Comparison of ENCODE assay signal across 8 mouse cellular contexts in genomic region chr14:34768373-34768772, GRCm38 (mm10). TPM values are rescaled to one million over a fixed set of nuclear protein-coding genes. Genes with fewer than 3 reads are reported as not detected.
DNase-seq lines count a peak whose midpoint lies in the region; ATAC-seq and TF ChIP-seq lines count a peak whose summit lies in the region.

No protein-coding gene starts in this region.

- peak overlapping the region; percentile 34; the same call in 1 of the 2 replicates for H3K9ac ChIP-seq in CH12.LX (ENCODE audit: insufficient read depth, low read depth)
- no peak overlapping the region for H3K9ac ChIP-seq in forebrain, embryonic 11.5 days (ENCODE audit: low read length)
- H3K9ac ChIP-seq in heart, embryonic 16.5 days (ENCODE audit: low read length), result peak overlapping the region; percentile 49
- H3K9ac ChIP-seq in liver, embryonic 15.5 days, result peak overlapping the region; percentile 39; the same call in 1 of the 2 replicates
- H3K9ac ChIP-seq in stomach, postnatal 0 days (ENCODE audit: low read length), result no peak overlapping the region

- WGBS in forebrain, embryonic 11.5 days, result under 1% methylated on average over 10 of the region's 10 CpGs
- 1% methylated on average over 10 of the region's 10 CpGs for WGBS in heart, embryonic 16.5 days
- WGBS in liver, embryonic 15.5 days (ENCODE audit: insufficient replicate concordance), result under 1% methylated on average over 10 of the region's 10 CpGs
- WGBS in stomach, postnatal 0 days, result 2% methylated on average over 10 of the region's 10 CpGs

- DNase-seq in CH12.LX (ENCODE audit: extremely low read depth), result peak; percentile 89
- peak; percentile 19 for DNase-seq in c-Kit-negative CD71-positive TER-119-positive erythroid progenitor cells, embryonic 14.5 days (ENCODE audit: low read depth, low spot score)
- DNase-seq in forebrain, embryonic 11.5 days (ENCODE audit: low spot score), result peak; percentile 81
- peak; percentile 84 for DNase-seq in kidney, postnatal 14 days
- DNase-seq in neural tube, embryonic 10.5 days (ENCODE audit: extremely low spot score, low spot score), result peak; percentile 65
- DNase-seq in stomach, postnatal 0 days (ENCODE audit: low spot score), result peak; percentile 80

- H3K4me1 ChIP-seq in CH12.LX (ENCODE audit: control insufficient read depth in 1 of 2, insufficient read depth in 2 of 2), result peaks cover 3 to 6% of the 10 kb centered on the region in 2 experiments
- H3K4me1 ChIP-seq in forebrain, embryonic 11.5 days (replicated peaks; ENCODE audit: control insufficient read depth, insufficient read depth, low read length), result peaks cover 2% of the 10 kb centered on the region; the same call in 1 of the 2 replicates
- peaks cover 6% of the 10 kb centered on the region for H3K4me1 ChIP-seq in heart, embryonic 16.5 days (ENCODE audit: control insufficient read depth, insufficient read depth, low read length)
- H3K4me1 ChIP-seq in liver, embryonic 15.5 days (replicated peaks), result peaks cover 34% of the 10 kb centered on the region
- peaks cover 5% of the 10 kb centered on the region for H3K4me1 ChIP-seq in stomach, postnatal 0 days (replicated peaks; ENCODE audit: control insufficient read depth, insufficient read depth)

- TF ChIP-seq EP300 in CH12.LX (IDR thresholded peaks at IDR 0.05; ENCODE audit: low read length), result no peak
- no peak for TF ChIP-seq EP300 in stomach, postnatal 0 days (optimal IDR thresholded peaks at IDR 0.05)

- ATAC-seq in forebrain, embryonic 11.5 days (replicated peaks; ENCODE audit: low FRiP score), result peak; percentile 79
- ATAC-seq in heart, embryonic 16.5 days (replicated peaks; ENCODE audit: extremely low read depth, insufficient read depth, low FRiP score), result peak; percentile 63
- ATAC-seq in liver, embryonic 15.5 days (ENCODE audit: insufficient read depth), result peak; percentile 64
- peak; percentile 45; the same call in 1 of the 2 replicates for ATAC-seq in stomach, postnatal 0 days (ENCODE audit: low FRiP score, low TSS enrichment)

- H3K4me3 ChIP-seq in CH12.LX (replicated peaks in 1 of 3; ENCODE audit: low read depth in 2 of 3, low read length in 2 of 3, poor library complexity in 1 of 3), result peak overlapping the region; percentile 39 to 47 (median 47)
- peak overlapping the region; percentile 42 for H3K4me3 ChIP-seq in forebrain, embryonic 11.5 days (ENCODE audit: low read depth, low read length)
- peak overlapping the region; percentile 57 for H3K4me3 ChIP-seq in heart, embryonic 16.5 days (ENCODE audit: low read length)
- peak overlapping the region; percentile 55 for H3K4me3 ChIP-seq in liver, embryonic 15.5 days (replicated peaks)
- H3K4me3 ChIP-seq in stomach, postnatal 0 days (ENCODE audit: low read depth, low read length), result peak overlapping the region; percentile 48

- TF ChIP-seq RAD21 in CH12.LX (IDR thresholded peaks at IDR 0.05; ENCODE audit: low read depth, low read length), result no peak

- no peaks in the 10 kb centered on the region for H3K79me2 ChIP-seq in CH12.LX (replicated peaks; ENCODE audit: control insufficient read depth, extremely low read depth, insufficient read depth, poor library complexity, severe bottlenecking)

- no peak overlapping the region for H3K27ac ChIP-seq in CH12.LX (ENCODE audit: insufficient read depth, low read depth)
- no peak overlapping the region for H3K27ac ChIP-seq in forebrain, embryonic 11.5 days (ENCODE audit: low read depth, low read length)
- no peak overlapping the region for H3K27ac ChIP-seq in heart, embryonic 16.5 days (ENCODE audit: low read length)
- H3K27ac ChIP-seq in liver, embryonic 15.5 days (replicated peaks), result no peak overlapping the region
- no peak overlapping the region for H3K27ac ChIP-seq in stomach, postnatal 0 days (replicated peaks)

- peak; percentile 55 for TF ChIP-seq POLR2A in CH12.LX (IDR thresholded peaks at IDR 0.05; ENCODE audit: low read depth, low read length)

- H3K36me3 ChIP-seq in CH12.LX (replicated peaks in 1 of 2; ENCODE audit: control insufficient read depth in 1 of 2, insufficient read depth in 1 of 2, low read length in 1 of 2), result no peaks in the 10 kb centered on the region
- no peaks in the 10 kb centered on the region for H3K36me3 ChIP-seq in forebrain, embryonic 11.5 days (ENCODE audit: control insufficient read depth, insufficient read depth, low read length)
- H3K36me3 ChIP-seq in heart, embryonic 16.5 days (ENCODE audit: control insufficient read depth, insufficient read depth), result no peaks in the 10 kb centered on the region
- no peaks in the 10 kb centered on the region for H3K36me3 ChIP-seq in liver, embryonic 15.5 days (replicated peaks)
- no peaks in the 10 kb centered on the region for H3K36me3 ChIP-seq in stomach, postnatal 0 days (ENCODE audit: control insufficient read depth, insufficient read depth, low read length)

- in situ Hi-C loops in CH12.LX (cut with MboI; ENCODE audit: low pct_ligation_motif_present, low pct_unique_long_range_greater_than_20kb, low sequenced_read_pairs), result loop anchor here (25.0 kb wide), 1 partner anchor 331 kb away; no protein-coding TSS in a partner anchor

- dilution Hi-C loops in CH12.LX (cut with MboI; ENCODE audit: extremely low pct_ligation_motif_present, extremely low pct_unique_long_range_greater_than_20kb, low sequenced_read_pairs), result loop anchor here (25.0 kb wide), 1 partner anchor 156 kb away; the partner anchor contains the start of gene Opn4

- H3K4me2 ChIP-seq in CH12.LX (ENCODE audit: insufficient read depth, low read depth, poor library complexity, severe bottlenecking), result peak overlapping the region; percentile 43
- H3K4me2 ChIP-seq in forebrain, embryonic 11.5 days (ENCODE audit: low read depth, low read length, severe bottlenecking), result peak overlapping the region; percentile 83
- H3K4me2 ChIP-seq in heart, embryonic 16.5 days (ENCODE audit: low read depth, low read length), result peak overlapping the region; percentile 100
- peak overlapping the region; percentile 86 for H3K4me2 ChIP-seq in liver, embryonic 15.5 days
- peak overlapping the region; percentile 95 for H3K4me2 ChIP-seq in stomach, postnatal 0 days (replicated peaks; ENCODE audit: low read depth)

- TF ChIP-seq CTCF in CH12.LX (conservative IDR thresholded peaks at IDR 0.05 in 1 of 2, IDR thresholded peaks at IDR 0.05 in 1 of 2; ENCODE audit: low read depth in 2 of 2, low read length in 2 of 2), result no peak
- no peak for TF ChIP-seq CTCF in stomach, postnatal 0 days (IDR thresholded peaks at IDR 0.05; ENCODE audit: low read depth)

- H3K9me3 ChIP-seq in CH12.LX (replicated peaks; ENCODE audit: low read length), result no peaks in the 10 kb centered on the region
- H3K9me3 ChIP-seq in forebrain, embryonic 11.5 days (ENCODE audit: control insufficient read depth, low read length), result no peaks in the 10 kb centered on the region
- H3K9me3 ChIP-seq in heart, embryonic 16.5 days (replicated peaks; ENCODE audit: control insufficient read depth, low read length), result no peaks in the 10 kb centered on the region
- no peaks in the 10 kb centered on the region for H3K9me3 ChIP-seq in liver, embryonic 15.5 days (replicated peaks)
- H3K9me3 ChIP-seq in stomach, postnatal 0 days (ENCODE audit: control insufficient read depth, low read length), result no peaks in the 10 kb centered on the region

- no peaks in the 10 kb centered on the region for H3K27me3 ChIP-seq in CH12.LX (replicated peaks)
- H3K27me3 ChIP-seq in forebrain, embryonic 11.5 days (ENCODE audit: control insufficient read depth, insufficient read depth, low read length), result no peaks in the 10 kb centered on the region
- H3K27me3 ChIP-seq in heart, embryonic 16.5 days (ENCODE audit: control insufficient read depth, insufficient read depth, low read length), result peaks cover 7% of the 10 kb centered on the region; the same call in 1 of the 2 replicates
- H3K27me3 ChIP-seq in liver, embryonic 15.5 days, result peaks cover 6% of the 10 kb centered on the region; the same call in 1 of the 2 replicates
- no peaks in the 10 kb centered on the region for H3K27me3 ChIP-seq in stomach, postnatal 0 days (ENCODE audit: control insufficient read depth, insufficient read depth, low read length)

TF ChIP-seq in CH12.LX, 34 proteins besides CTCF, POLR2A, EP300 and RAD21:
- TF ChIP-seq E2F4 (IDR thresholded peaks at IDR 0.05; ENCODE audit: insufficient replicate concordance, low read depth, low read length) (no peak), MAX (IDR thresholded peaks at IDR 0.05; ENCODE audit: low read length) (no peak), MAZ (IDR thresholded peaks at IDR 0.05; ENCODE audit: low read depth, low read length) (0 out of 2 replicates have a peak, but pooled peaks have one; percentile 68), CHD2 (IDR thresholded peaks at IDR 0.05; ENCODE audit: low read length) (peak; percentile 26; the same call in 1 of the 2 replicates), MEF2A (IDR thresholded peaks at IDR 0.05; ENCODE audit: borderline replicate concordance, low read depth, low read length) (0 out of 2 replicates have a peak, but pooled peaks have one; percentile 35), HCFC1 (IDR thresholded peaks at IDR 0.05; ENCODE audit: low read depth, low read length) (no peak; the same call in 1 of the 2 replicates), JUN (IDR thresholded peaks at IDR 0.05; ENCODE audit: insufficient read depth, low read depth, low read length) (no peak), TBP (conservative IDR thresholded peaks at IDR 0.05; ENCODE audit: low read depth, low read length) (peak; percentile 58; the same call in 1 of the 2 replicates), IRF4 (IDR thresholded peaks at IDR 0.05; ENCODE audit: low read depth, low read length) (0 out of 2 replicates have a peak, but pooled peaks have one; percentile 3), ZNF384 (IDR thresholded peaks at IDR 0.05; ENCODE audit: low read depth, low read length) (no peak), ELF1 (IDR thresholded peaks at IDR 0.05; ENCODE audit: low read depth, low read length) (peak; percentile 32; the same call in 1 of the 2 replicates), TCF12 (IDR thresholded peaks at IDR 0.05; ENCODE audit: low read depth, low read length) (no peak), MAFK (IDR thresholded peaks at IDR 0.05; ENCODE audit: insufficient replicate concordance, low read length) (no peak), ZMIZ1 (IDR thresholded peaks at IDR 0.05; ENCODE audit: low read depth, low read length) (no peak)
TF ChIP-seq in CH12.LX: peak in this region for 6.

RNA-seq across cellular contexts. Expression of gene Grid1, which starts 51.5 kb away (rescaled TPM):
- total RNA-seq in CH12.LX (2012; rRNA removed) (not detected in 2 replicates), CH12.LX (2014; rRNA removed) (not detected in 2 replicates)
- polyA plus RNA-seq in CH12.LX (2012; ENCODE audit: insufficient read length, low read depth), result not detected in 2 replicates
- polyA plus RNA-seq in forebrain, embryonic 11.5 days (2014; fragmentation: Nextera tagmentation; extraction: Ambion mirVana), result 0.36 and 0.72 TPM in 2 replicates
- polyA plus RNA-seq in heart, embryonic 16.5 days (2015; fragmentation: Nextera tagmentation; extraction: Ambion mirVana), result 0.26 and 0.36 TPM in 2 replicates
- polyA plus RNA-seq in liver, embryonic 15.5 days (2015; fragmentation: Nextera tagmentation; extraction: Ambion mirVana), result 0.10 and 0.20 TPM in 2 replicates
- polyA plus RNA-seq in stomach, postnatal 0 days (2015; fragmentation: Nextera tagmentation; extraction: Ambion mirVana), result 0.34 and 0.54 TPM in 2 replicates

Comparison
In these comparisons a context has a peak if more than half of its experiments do, and no peak if none do; other contexts are left out.
1. DNase-seq: peak in every context shown above with its lines; median percentile 89 in CH12.LX; 84 in kidney, postnatal 14 days; 81 in forebrain, embryonic 11.5 days; 80 in stomach, postnatal 0 days; 65 in neural tube, embryonic 10.5 days; 19 in c-Kit-negative CD71-positive TER-119-positive erythroid progenitor cells, embryonic 14.5 days.
2. H3K4me2 ChIP-seq: peak in every context shown above with its lines; median percentile 100 in heart, embryonic 16.5 days; 95 in stomach, postnatal 0 days; 86 in liver, embryonic 15.5 days; 83 in forebrain, embryonic 11.5 days; 43 in CH12.LX.
3. H3K9ac ChIP-seq: peak in CH12.LX (single experiment), heart, embryonic 16.5 days (single experiment) and liver, embryonic 15.5 days (single experiment); none in forebrain, embryonic 11.5 days (single experiment) and stomach, postnatal 0 days (single experiment).
4. Peak in every context shown above with its lines, with median percentiles within 50 percentile points of each other: H3K4me3 ChIP-seq and ATAC-seq.